Mouse (Mus musculus) G1E (cell line): ENCODE measurements around the gene Ilf2.

ENCODE experiments used
- CTCF ChIP-seq: IDR thresholded peaks from 2 replicates; pipeline ENCODE4 v1.5.1; 2012; ENCODE audit warnings: low read depth, low read length, inconsistent platforms, mixed read lengths
- TAL1 ChIP-seq: conservative IDR thresholded peaks from 2 replicates; pipeline ENCODE4 v1.6.1; 2012; ENCODE audit warnings: low read depth, low read length, inconsistent platforms, mixed read lengths

DNA sequence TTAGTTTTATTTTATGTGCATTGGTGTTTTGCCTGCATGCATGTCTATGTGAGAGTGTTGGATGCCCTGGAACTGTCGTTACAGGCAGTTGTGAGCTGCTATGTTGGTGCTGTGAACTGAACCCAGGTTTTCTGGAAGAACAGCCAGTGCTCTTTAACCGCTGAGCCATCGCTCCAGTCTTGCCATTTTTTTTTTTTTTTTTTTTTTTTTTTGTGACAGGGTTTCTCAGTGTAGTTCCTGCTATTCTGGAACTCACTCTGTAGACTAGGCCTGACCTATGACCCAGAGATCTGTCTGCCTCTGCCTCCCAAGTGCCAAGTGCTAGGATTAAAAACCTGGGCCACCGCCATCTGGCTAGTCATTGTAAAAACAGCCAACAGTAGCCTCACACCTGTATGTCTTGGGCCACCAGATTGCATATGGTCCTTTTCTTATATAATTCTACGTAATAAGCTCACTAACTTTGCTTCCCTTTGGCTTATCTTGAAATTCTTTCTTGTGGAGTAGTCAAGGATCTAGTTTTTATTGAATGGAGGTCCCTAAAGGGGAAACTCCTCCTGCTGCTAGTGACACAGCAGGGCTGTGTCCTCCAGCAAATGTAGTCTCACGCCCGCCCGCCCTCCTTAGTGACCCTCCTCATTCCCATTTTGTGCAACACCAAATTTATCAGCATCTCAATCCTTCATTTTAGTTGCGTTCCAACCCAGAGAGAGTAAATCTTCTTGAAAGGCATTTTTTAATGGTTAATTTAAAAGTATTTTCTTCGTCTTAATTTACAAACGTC lies 30.3 kb upstream of the Ilf2 start:
- TF ChIP-seq CTCF (no peak), TAL1 (no peak)
